Mouse (Mus musculus): ENCODE data around the gene Fxyd3.

- TF ChIP-seq CTCF (IDR thresholded peaks at IDR 0.05 in 2 of 3, conservative IDR thresholded peaks at IDR 0.05 in 1 of 3; ENCODE audit: control insufficient read depth in 1 of 3, insufficient read depth in 1 of 3, low read depth in 2 of 3, low read length in 3 of 3, poor library complexity in 1 of 3, severe bottlenecking in 1 of 3) (peak; percentile 88 to 96 (median 89)), HCFC1 (IDR thresholded peaks at IDR 0.05; ENCODE audit: low read depth, low read length) (no peak), MEF2A (IDR thresholded peaks at IDR 0.05; ENCODE audit: extremely low read depth, insufficient replicate concordance, low read depth, low read length, poor library complexity, severe bottlenecking) (no peak), POLR2AphosphoS2 (IDR thresholded peaks at IDR 0.05; ENCODE audit: low read length) (no peak)
Observed at GRCm38 (mm10) chr7:31059108-31059507, 17.4 kb downstream of the Fxyd3 start, which contains the start of gene Lgi4.

Measured in MEL (cell line).